Mouse (Mus musculus) CD4-positive helper T cell, adult 2 months (primary cell): ENCODE data around the gene Tctn1.

ENCODE experiments used
- DNase-seq: peaks from one replicate; pipeline ENCODE4 v3.0.0-alpha.2; 2012; ENCODE audit warnings: low read depth, missing footprints, low spot score

Tctn1 gene

DNA sequence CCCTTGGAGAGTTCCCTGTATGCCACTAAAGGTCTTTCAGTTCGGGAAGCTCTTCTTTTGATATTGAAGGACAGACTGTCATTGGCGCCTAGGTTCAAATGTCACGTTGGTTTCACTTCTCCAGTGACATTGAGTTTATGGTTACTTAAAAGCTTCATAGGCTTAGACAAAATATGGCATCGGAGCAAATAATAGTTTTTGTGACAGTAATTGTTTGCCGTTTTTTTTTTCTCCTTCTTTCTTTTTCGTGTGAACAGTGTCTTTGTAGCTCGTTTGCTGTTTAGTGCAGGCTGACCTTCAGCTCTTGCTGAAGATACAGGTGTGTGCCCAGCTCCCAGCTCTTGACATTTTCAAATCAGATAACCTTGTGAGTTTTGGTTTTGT is 21.5 kb upstream of the Tctn1 start:
- peak; percentile 59 for DNase-seq

DNA sequence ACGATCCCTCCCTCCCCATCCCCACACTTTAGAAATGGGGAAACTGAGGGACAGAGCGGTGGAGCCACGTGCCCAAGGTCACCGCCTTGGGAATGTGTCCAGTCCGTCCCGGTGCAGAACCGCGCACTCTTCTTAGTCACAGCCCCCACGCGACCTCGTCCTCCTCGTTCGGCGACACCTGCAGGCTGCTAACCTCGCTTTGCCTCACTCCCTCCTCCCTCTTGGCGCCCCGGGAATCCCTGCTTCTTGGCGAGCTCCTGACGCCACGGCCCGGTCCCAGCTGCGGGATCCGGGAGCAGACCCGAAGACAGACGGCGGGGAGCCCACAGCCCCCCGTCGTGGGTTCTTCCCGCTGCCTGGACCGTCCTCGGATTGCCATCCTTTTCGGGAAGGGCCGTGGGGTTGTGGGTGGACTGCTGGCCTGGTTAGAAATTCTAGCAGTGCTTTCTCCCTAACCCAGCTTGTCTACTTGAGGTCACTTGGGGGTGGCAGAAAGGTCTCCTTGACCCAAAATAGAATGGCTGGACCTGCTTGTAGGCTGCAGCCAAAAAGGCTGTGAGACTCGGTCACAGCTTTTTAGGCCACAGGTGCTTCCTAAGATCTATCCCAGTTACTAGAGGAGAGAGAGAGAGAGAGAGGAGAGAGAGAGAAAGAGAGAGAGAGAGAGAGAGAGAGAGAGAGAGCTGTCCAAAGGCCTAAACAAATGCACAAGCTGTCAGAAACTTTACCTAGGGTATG is 20.9 kb upstream of the Tctn1 start:
- DNase-seq: no peak

DNA sequence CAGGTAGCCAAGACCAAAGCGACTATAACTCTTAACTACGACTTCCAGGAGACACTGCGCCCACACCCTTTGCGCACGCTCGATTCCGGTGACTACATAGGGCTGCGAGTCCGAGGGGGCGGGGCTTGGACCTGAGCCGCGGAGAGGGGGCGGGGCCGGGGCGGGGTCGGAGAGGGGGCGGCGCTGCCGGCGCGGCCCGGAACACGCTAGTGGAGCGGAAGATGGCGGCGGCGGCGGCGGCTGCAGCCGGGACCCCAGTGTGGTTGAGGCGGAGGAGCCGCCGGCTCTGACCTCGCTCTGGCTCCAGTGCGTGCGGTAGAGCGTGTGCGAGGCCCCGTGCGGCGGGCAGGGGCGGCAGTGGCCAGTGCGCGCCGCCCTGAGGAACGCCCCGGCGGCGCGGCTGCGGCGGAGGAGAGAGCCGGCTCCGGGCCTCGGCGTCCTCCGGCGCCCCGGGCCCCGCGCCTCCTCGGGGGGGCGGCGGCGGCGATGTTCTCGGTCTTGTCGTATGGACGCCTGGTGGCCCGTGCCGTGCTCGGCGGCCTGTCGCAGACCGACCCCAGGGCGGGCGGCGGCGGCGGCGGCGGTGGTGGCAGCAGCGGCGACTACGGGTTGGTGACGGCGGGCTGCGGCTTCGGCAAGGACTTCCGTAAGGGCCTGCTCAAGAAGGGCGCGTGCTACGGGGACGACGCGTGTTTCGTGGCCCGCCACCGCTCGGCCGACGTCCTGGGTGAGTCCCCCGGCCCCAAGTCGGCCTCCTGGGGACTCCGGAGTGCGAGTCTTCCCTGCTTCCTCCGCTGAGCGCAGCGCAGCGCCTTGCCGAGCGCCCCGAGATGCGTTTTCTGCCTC is 20.1 kb upstream of the Tctn1 start, which contains the start of gene Pptc7:
TSS of gene Pptc7 (plus strand) at position 183 of the 846 bp plus-strand sequence.
- DNase-seq: peak; percentile 93

DNA sequence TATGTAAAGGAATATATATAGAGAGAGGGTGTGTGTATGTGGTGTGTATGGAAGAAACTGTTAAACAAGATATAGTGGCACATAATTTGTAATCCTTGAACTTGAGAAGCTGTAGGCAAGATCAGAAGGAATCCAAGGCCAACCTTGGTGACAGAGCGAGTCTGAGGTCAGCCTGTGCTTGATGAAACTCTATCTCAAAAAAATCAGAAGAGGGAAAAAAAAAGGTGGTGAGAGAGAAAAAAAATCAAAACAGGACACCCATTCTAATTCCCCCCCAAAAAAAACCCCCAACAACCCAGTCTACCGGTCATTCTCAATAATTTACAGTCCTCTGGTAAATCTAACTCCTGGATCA is 19.5 kb upstream of the Tctn1 start:
- DNase-seq: no peak

DNA sequence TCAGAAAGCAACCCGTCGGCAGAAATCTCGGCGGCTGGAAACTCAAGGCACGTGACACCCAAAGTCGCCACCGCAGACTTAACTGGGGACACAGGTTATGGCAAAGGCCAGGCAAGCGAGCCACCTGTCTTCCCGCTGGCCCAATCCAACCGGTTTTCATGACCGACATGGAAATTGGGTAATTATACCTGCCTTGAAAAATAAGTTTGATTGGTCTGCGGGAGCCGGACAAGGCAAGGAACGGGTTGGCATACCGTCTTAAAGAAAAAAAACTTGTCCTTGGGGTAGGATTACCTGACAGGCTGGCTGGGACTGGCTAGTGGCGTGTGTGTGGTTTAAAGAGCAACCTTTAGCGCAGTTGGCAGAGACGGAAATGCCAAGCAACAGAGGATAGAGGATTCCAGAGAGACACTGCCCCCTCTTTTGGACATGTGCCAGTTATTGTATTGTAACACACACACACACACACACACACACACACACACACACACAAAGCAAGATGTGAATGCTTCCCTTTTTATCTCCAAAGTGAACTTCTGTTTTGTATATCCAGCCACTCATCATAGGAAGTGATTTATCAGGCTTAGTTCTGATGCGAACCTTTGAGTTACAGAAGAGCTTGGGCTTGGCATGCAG is 16.7 kb upstream of the Tctn1 start:
- peak; percentile 34 for DNase-seq

DNA sequence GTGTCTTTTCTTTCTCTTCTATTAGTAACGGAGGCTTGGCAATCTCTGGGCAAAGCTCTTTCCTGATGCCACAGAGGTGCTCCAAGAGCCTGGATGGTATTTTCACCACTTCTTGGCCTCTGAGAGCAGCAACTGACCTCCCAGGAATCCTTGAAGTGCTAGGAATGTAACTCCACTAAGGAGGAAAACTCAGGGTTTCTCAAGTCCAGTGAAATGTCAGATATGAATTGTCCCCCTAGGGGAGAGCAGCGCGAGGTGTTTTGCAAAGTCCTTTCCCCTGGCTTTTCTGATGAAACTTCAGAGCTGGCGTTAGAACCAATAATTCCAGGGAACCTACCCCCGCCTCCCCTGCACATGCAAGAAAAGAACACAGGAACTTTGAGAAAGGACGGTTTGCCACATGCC is 16.2 kb upstream of the Tctn1 start:
- no peak for DNase-seq

DNA sequence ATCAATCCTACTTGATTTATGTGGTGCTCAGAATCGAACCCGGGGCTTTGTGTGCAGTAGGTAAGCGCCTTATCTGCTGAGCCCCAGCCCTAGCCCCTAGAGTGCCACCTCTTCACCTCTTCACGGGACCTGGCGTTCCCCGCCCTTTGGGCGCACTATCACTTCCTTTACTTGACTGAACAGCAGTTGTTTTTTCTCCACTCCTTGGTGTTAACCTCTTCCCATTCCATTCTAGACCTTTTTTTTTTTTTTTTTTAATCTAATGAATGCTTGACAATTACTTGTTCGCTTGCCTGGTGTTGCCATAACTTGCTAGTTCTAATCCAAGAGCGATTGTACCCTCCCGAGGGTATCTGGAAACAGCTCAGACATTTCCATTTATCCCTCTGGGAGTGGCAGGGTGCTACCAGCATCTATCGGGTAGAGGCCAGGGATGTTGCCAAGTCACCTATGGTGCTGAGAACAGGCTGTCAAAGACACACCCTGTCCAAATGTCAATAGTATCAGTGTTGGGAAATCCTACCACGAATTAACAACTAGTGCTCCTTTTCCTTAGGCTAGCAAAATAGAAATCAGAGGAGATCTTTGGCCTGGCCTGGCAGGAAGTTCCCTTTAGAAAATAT is 15.7 kb upstream of the Tctn1 start:
- no peak for DNase-seq

DNA sequence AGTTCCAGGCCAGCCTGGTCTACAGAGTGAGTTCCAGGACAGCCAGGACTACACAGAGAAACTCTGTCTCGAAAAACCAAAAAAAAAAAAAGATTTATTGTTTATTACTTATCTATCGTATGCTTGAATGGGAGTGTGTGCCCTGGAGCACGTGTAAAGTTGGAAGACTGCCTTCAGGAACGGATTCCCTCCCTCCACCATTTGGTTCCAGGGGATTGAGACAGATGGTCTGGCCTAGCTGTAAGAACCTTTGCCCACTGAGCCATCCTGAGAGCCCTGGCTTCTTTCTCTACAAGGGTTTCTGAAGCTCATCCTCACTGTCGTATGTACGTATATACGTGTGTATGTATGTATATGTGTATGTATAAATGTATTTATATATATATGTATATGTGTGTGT is 14.7 kb upstream of the Tctn1 start:
- DNase-seq: no peak

DNA sequence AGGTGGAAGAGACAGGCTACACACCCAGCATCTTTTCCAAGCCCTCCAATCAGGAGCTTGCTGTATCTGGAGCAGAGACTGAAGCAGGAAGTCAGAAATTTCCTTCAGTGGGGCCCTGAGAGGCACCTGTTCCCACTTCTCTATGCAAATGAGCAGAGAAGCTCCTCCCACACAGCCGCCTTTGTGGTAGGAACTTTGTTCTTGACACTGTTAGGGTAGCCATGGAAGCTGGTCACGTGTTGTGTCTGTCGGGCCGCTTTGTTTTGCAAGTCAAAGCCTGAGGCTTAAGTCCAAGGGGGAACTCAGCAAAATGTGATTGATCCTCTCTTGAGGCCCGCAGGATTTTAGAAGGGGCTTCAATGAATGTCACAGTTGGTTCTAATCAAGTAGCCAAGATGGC is 10.5 kb upstream of the Tctn1 start:
- peak; percentile 79 for DNase-seq

DNA sequence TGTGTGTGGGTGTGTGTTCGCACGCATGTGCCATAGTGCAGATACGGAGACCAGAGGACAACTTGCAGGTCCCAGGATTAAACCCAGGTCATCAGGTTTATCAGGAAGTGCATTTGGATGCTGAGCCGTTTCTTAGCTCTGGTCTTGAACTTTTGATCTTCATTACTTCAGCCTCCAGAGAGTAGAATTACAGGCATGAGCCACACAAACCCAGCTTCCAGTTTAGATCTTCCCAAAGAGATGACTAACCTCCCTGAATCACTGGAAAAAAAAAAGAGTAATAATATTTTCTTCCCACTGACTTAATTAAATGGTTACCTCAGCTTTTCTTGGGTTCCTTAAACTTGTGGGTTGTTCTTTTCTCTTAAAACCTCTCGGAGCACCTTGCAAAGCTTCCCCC is 8.6 kb upstream of the Tctn1 start:
- no peak for DNase-seq

DNA sequence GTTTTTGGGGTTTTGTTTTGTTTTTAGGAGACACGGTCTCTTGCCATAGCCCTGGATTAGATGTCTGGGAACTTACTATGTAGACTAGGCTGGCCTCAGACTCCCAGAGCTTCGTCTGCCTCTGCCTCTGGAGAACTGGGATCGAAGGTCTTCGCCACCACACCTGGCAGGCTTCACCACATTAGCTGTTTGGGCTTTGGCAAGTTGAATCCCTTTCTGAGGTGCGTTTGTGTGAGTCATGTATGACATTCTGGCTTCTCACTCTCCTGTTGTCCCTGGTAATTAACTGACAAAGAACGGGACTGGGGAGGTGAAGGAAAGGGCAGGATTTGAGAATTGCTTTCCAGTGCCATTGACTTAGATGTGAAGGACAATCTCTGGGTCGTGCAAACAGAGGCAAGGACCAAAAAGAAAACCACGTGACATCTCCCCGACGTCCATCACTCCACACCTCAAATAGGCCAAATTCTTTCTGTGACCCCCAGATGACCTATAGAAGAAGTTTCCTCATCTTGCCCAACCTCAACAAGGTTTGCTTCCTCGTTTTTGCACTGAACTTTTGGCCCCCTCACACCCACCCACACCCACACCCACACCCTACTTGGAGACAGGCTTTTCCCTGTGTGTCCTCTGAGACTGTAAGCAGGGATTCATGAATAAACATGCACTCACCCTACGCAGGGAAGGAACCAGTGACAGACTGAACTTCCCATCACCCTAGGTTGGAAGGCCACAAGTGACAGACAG is 4.8 kb upstream of the Tctn1 start:
- DNase-seq: no peak

DNA sequence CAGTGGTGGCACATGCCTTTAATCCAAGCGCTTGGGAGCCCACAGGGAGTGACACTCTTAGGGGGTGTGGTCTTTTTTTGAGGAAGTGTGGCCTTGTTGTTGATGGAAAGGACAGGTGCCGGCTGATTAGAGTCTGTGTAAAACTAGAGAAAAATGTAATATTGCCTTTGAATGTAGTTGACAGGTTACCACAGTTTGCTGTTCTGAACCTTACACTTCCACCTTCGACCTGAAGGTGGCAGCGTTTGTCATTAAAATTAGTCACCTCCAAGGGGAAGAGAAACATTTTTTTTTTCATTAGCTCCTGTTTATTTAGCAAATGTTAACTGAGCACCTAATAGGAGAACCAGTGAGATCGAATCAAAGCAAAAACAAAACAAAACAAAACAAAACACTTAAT is 3.6 kb upstream of the Tctn1 start:
- DNase-seq: peak; percentile 77

DNA sequence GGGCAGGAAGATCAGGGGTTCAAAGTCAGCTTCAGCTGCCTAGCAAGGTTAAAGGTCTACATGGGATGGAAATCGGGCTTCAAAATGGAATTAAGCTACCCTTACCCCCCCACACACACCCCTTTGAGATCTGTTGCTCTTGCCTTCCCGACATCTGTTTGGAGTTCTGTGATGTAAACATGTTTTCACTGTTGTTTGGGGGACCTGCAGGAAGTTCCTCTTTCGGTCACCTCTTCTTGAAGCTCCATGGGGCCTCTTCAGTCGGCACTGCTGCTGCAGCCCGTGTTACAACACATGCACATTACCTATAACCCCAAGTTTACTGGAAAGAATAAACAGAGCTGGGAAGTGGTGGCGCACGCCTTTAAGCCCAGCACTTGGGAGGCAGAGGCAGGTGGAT is 2.9 kb upstream of the Tctn1 start:
- no peak for DNase-seq

DNA sequence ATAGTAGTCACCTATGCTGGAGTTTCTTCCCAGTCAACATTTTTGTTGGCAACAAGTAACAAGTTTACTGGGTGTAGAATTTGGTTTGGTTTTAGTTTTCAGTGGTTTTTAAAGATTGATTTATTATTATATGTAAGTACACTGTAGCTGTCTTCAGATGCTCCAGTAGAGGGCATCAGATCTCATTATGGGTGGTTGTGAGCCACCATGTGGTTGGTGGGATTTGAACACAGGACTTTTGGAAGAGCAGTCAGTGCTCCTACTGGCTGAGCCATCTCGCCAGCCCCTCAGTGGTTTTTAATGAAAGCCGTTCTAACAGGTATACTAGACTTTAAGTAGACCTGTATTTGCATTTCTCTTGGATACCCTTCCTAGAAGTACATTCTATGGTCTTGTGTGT is 1.7 kb upstream of the Tctn1 start:
- no peak for DNase-seq

DNA sequence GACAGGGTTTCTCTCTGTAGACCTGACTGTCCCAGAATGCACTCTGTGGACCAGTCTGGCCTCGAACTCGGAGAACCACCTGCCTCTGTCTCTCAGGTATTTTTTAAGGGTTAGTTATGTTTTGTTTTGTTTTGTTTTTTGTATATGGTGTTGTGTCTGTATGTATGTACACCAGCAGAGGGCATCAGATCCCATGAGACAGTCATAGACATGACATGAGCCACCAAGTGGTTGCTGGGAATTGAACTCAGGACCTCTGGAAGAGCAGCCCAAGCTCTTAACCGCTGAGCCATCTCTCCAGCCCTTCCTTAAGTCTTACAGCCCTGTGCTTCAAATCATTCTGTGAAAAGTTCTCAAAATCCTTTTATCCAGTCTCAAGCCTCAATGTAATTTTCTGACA is 927 bp upstream of the Tctn1 start:
- peak; percentile 58 for DNase-seq

DNA sequence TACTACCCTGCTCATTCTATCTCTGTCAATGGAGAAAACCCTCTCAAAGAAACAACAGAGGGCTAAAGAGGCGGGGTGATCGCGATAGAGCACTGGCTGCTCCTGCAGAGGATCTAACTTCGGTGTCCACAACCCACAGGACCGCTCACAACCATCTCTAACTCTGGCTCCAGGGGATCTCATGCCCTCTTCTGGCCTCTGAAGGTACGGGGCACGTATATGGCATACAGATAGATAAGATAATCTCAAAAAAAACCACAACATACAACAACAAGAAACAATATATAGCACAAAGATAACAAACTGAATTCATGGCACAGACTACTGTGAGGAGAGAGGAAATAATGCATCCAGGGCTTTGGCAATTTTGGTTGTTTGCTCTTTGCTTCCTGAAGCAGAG is 2.2 kb downstream of the Tctn1 start:
- peak; percentile 71 for DNase-seq

DNA sequence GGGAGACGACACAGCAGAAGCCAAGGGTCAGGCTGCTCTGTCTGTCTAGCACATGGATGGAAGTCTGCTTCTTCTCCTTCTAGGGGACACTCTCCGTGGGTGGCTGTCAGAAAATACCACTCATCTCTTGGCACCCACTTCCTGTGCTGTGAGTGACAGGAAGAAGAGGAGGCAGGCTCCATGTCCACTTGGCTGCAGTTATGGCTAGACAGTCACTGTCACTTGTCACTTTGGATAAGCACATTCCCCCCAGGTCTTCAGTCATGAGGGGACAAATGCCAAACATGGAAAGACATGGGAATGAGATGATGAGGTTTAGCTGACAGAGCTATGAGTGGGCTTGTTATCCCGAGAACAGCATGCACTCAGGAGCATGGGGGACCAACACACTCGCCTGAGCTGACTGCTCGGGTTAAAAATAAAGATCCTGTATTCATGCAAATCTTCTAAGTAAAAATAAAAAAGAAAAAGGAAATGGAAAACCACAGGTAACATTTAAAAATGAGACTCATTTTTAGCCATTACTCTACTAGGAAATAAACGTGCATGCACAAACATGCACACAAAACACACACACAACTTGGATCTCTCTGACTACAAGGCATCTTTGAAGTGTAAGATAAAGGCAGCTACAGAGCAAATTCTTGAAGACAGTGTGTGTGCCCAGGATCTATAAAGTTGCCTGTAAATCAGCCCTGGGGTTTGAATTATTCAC is 6.1 kb downstream of the Tctn1 start:
- peak; percentile 41 for DNase-seq

DNA sequence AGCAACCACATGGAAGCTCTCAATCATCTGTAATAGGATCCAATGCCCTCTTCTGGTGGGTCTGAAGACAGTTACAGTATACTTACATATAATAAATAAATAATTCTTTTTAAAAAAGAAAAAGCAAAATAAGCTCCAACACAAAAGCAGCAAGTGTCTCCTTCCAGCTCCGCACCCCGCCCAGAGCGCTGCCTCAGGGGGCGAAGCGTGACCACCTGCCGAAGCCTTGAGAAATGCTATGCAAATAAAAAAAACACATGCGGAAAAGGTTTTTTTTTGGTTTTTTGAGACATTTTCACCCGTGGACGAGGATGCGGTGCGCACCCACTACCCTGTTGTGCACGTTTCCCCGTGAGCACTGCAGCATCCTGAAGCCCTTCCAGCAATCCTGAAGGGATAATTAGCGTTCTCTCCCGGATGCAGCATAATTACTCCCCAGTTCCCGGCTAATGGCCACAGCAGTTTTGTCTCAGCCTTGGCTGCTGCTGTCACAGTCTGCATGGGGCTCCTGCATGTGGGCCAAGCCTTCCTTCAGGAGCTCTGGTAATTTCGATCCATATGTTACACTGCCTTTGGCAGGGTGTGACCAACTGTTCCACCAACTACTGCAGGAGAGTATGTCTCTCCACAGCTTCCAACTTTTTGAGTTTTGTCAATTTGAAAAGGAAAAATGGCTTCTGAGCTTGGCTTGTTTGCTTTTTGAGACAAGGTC is 12.2 kb downstream of the Tctn1 start:
- no peak for DNase-seq

DNA sequence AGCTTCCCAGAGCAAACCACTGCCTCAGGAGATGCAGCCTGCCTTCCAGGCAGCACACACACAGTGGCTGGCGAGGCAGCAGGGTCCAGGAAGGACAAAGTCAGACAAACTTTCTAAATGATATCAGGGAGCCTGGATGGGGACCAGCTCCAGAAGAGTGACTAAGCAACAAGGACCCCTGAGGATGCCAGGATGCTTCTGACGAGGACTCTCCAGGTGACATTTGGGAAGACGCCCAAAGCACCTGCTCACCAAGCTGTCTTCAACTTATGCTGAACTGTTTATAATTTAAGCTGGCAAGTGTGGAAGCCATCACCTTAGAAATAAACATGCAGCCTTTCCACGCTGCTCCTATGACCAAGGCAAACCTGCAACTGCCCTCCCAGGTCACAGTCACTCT is 15.0 kb downstream of the Tctn1 start:
- DNase-seq: no peak

DNA sequence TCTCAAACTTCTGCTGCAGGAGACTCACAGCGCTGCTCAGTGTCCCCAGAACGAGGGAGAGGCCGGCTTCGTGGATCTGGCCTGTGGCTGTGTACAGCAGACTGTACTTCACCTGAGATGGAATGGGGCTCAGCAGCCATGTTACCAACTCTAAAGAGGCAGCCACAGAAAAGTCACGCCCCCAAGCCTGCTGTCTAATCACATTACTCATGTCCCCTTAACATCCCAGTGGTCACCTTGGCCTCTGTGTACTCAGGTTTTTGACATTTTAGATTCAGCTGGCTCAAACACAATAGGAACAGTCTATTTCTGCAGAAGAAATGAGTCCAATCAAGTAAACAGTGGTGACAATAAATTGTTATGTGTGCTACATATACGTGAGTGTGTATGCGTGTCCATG is 16.3 kb downstream of the Tctn1 start:
- no peak for DNase-seq
